ENCODE assay signal across 8 mouse cellular contexts in the genomic region with DNA sequence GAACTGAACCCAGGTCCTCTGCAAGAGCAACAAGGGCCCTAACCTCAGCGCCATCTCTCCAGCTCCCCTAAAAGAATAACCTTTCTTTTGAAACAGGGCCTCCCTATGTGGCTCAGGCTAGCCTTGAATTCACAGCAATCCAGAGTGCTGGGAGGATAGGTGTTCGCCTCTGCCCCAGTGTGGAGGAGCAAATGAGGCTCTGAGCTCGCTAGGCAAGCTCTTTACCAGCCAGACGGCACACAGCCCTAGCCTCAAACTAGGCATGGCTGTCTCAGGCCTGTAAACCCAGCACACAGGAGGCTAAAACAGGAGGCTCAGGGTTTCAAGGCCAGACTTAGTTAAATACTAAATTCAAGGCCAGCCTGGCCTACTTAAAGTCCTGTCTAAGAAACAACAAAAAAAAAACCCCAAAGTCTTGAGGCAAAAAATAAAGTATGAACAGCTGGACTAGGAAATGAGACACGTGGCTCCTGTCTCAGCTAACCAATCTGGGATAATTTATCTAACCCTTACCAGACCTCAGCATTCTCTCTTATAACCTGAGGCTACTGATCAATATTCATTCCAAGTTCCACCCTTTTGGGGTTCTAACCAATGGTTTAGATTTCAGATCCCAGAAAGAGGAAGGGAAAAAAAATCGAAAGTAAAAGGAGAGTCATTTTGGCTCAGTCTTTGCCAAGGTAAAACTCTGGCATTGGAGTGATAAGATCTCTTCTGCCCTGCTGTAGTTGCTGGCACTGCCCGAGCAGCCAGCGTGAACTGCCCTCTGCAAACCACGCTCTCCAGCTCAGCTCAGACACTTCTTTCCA. TPM values are rescaled to one million over a fixed set of nuclear protein-coding genes. Genes with fewer than 3 reads are reported as not detected.
DNase-seq lines count a peak whose midpoint lies in the region; ATAC-seq and TF ChIP-seq lines count a peak whose summit lies in the region.

No protein-coding gene starts in this region.

- 0 out of 2 replicates have a peak overlapping the region, but pooled peaks have one; percentile 3 for H3K27ac ChIP-seq in heart, embryonic 11.5 days (ENCODE audit: low read depth, low read length)
- H3K27ac ChIP-seq in neural tube, embryonic 13.5 days (replicated peaks): 0 out of 2 replicates have a peak overlapping the region, but pooled peaks have one; percentile 2
- peak overlapping the region; percentile 53 for H3K27ac ChIP-seq in small intestine, adult 2 months (ENCODE audit: insufficient read depth, low read depth, low read length)

- H3K4me3 ChIP-seq in heart, embryonic 11.5 days (ENCODE audit: low read depth, low read length): no peak overlapping the region
- no peak overlapping the region for H3K4me3 ChIP-seq in neural tube, embryonic 13.5 days
- H3K4me3 ChIP-seq in small intestine, adult 2 months (ENCODE audit: low read depth, low read length): peak overlapping the region; percentile 25

- no peaks in the 10 kb centered on the region for H3K9me3 ChIP-seq in heart, embryonic 11.5 days (replicated peaks; ENCODE audit: control insufficient read depth, low read length)
- H3K9me3 ChIP-seq in neural tube, embryonic 13.5 days: no peaks in the 10 kb centered on the region

- TF ChIP-seq CTCF in small intestine, adult 2 months (IDR thresholded peaks at IDR 0.05; ENCODE audit: extremely low read depth, insufficient read length, insufficient replicate concordance, low read depth, low read length): no peak

- WGBS in heart, embryonic 11.5 days (ENCODE audit: insufficient replicate concordance): 67% methylated on average over 9 of the region's 9 CpGs
- 78% methylated on average over 9 of the region's 9 CpGs for WGBS in neural tube, embryonic 13.5 days
- WGBS in small intestine, adult 2 months: 40% methylated on average over 9 of the region's 9 CpGs

- TF ChIP-seq POLR2A in small intestine, adult 2 months (IDR thresholded peaks at IDR 0.05; ENCODE audit: low read depth, low read length): no peak

- DNase-seq in heart, postnatal 36 days: no peak
- DNase-seq in neural tube, embryonic 10.5 days (ENCODE audit: extremely low spot score, low spot score): no peak
- no peak for DNase-seq in left cerebral cortex, adult 9 months (ENCODE audit: low spot score in 2 of 2)
- DNase-seq in cerebellum, postnatal 4 days (ENCODE audit: low spot score in 2 of 2): no peak

- no peak for ATAC-seq in heart, embryonic 11.5 days (replicated peaks; ENCODE audit: insufficient number of reproducible peaks, low FRiP score, low TSS enrichment)
- no peak for ATAC-seq in neural tube, embryonic 13.5 days (ENCODE audit: low read depth)
- ATAC-seq in hematopoietic stem cell, adult 5-6 weeks (replicated peaks in 1 of 2; ENCODE audit: insufficient read depth in 1 of 2, low FRiP score in 2 of 2, low TSS enrichment in 1 of 2, low read depth in 1 of 2, poor library complexity in 2 of 2, severe bottlenecking in 2 of 2): peak; percentile 26 to 63

- H3K4me2 ChIP-seq in heart, embryonic 11.5 days: no peak overlapping the region
- no peak overlapping the region for H3K4me2 ChIP-seq in neural tube, embryonic 13.5 days

- H3K4me1 ChIP-seq in heart, embryonic 11.5 days (ENCODE audit: control insufficient read depth, insufficient read depth, low read length): peaks cover 46% of the 10 kb centered on the region
- peaks cover 41% of the 10 kb centered on the region for H3K4me1 ChIP-seq in neural tube, embryonic 13.5 days (replicated peaks)
- H3K4me1 ChIP-seq in small intestine, adult 2 months (ENCODE audit: control insufficient read depth, insufficient read depth, insufficient read length, low read length): peaks cover 9% of the 10 kb centered on the region; the same call in 1 of the 2 replicates

- no peaks in the 10 kb centered on the region for H3K36me3 ChIP-seq in heart, embryonic 11.5 days (ENCODE audit: control insufficient read depth, insufficient read depth, low read length)
- no peaks in the 10 kb centered on the region for H3K36me3 ChIP-seq in neural tube, embryonic 13.5 days
- H3K36me3 ChIP-seq in small intestine, adult 2 months (ENCODE audit: control insufficient read depth, insufficient read depth, low read length): no peaks in the 10 kb centered on the region

- H3K9ac ChIP-seq in heart, embryonic 11.5 days (ENCODE audit: low read depth, low read length): peak overlapping the region; percentile 39; the same call in 1 of the 2 replicates
- no peak overlapping the region for H3K9ac ChIP-seq in neural tube, embryonic 13.5 days

- intact Hi-C loops in heart, postnatal 36 days (cut with DNase I): no loop called here

- H3K27me3 ChIP-seq in heart, embryonic 11.5 days (ENCODE audit: control insufficient read depth, insufficient read depth, low read length): no peaks in the 10 kb centered on the region
- no peaks in the 10 kb centered on the region for H3K27me3 ChIP-seq in neural tube, embryonic 13.5 days
- H3K27me3 ChIP-seq in small intestine, adult 2 months (ENCODE audit: control insufficient read depth, insufficient read depth, low read length): no peaks in the 10 kb centered on the region

RNA-seq across cellular contexts. Expression of a gene that starts 14.2 kb away (rescaled TPM):
- polyA plus RNA-seq in heart, embryonic 11.5 days (2014; fragmentation: Nextera tagmentation; extraction: Ambion mirVana): 45.2 TPM in 2 replicates
- 100 to 1,000 TPM; 164 to 217 TPM for total RNA-seq in heart, postnatal 36 days (2021)
- polyA plus RNA-seq in neural tube, embryonic 13.5 days (2015; fragmentation: Nextera tagmentation; extraction: Ambion mirVana): 67.0 and 74.3 TPM in 2 replicates
- total RNA-seq in hematopoietic stem cell, adult 5-6 weeks (2017): 105 and 149 TPM in 2 replicates
- polyA plus RNA-seq in small intestine, adult 2 months (2012; rRNA removed): 4.4 and 4.5 TPM in 2 replicates

RNA-seq across cellular contexts. Expression of a gene that starts 50.7 kb away (rescaled TPM):
- polyA plus RNA-seq in heart, embryonic 11.5 days (2014; fragmentation: Nextera tagmentation; extraction: Ambion mirVana): 64.6 and 65.7 TPM in 2 replicates
- 10 to 100 TPM; 22.6 to 25.0 TPM for total RNA-seq in heart, postnatal 36 days (2021)
- polyA plus RNA-seq in neural tube, embryonic 13.5 days (2015; fragmentation: Nextera tagmentation; extraction: Ambion mirVana): 71.8 and 72.0 TPM in 2 replicates
- 95.3 and 116 TPM in 2 replicates for total RNA-seq in hematopoietic stem cell, adult 5-6 weeks (2017)
- 10.2 and 19.2 TPM in 2 replicates for polyA plus RNA-seq in small intestine, adult 2 months (2012; rRNA removed)

Comparison
In these comparisons a context has a peak if more than half of its experiments do, and no peak if none do; other contexts are left out.
1. ATAC-seq: peak in hematopoietic stem cell, adult 5-6 weeks (2 of 2); none in heart, embryonic 11.5 days (single experiment) and neural tube, embryonic 13.5 days (single experiment).
2. H3K27ac ChIP-seq: peak in every context shown above with its lines; median percentile 53 in small intestine, adult 2 months; 3 in heart, embryonic 11.5 days; 2 in neural tube, embryonic 13.5 days.